Mouse (Mus musculus) forebrain, embryonic 15.5 days (tissue): ENCODE measurements at regions not wholly inside any gene's neighbourhood (a gene's known extent, or its start where the extent isn't known, plus 50 kb on each side); places are given as distances from the start of the nearest gene placed in this dataset.

Experiments used
- ATAC-seq: fragments of 200-750 bp; cut with Nextera tagmentation; replicated peaks from 2 replicates; pipeline ENCODE4 v1.8.0; 2017; ENCODE audit warnings: mild to moderate bottlenecking, moderate TSS enrichment, moderate library complexity
- H3K27ac ChIP-seq: fragments of 300-500 bp; sonication (generic); replicated peaks from 2 replicates; pipeline ENCODE4 v1.5.1; 2015; ENCODE audit warnings: mild to moderate bottlenecking, inconsistent platforms
- H3K27me3 ChIP-seq: fragments of 300-500 bp; sonication (generic); 2 replicates; pipeline ENCODE4 v1.6.1; 2015; ENCODE audit warnings: inconsistent platforms
- H3K36me3 ChIP-seq: fragments of 300-500 bp; sonication (generic); 2 replicates; pipeline ENCODE4 v1.6.1; 2015; ENCODE audit warnings: mild to moderate bottlenecking, inconsistent platforms
- H3K4me1 ChIP-seq: fragments of 300-500 bp; sonication (generic); 2 replicates; pipeline ENCODE4 v1.6.1; 2015; ENCODE audit warnings: inconsistent platforms
- H3K4me2 ChIP-seq: fragments of 300-500 bp; sonication (generic); replicated peaks from 2 replicates; pipeline ENCODE4 v1.6.1; 2015; ENCODE audit warnings: mild to moderate bottlenecking, inconsistent platforms
- H3K4me3 ChIP-seq: fragments of 300-500 bp; sonication (generic); 2 replicates; pipeline ENCODE4 v1.5.1; 2015; ENCODE audit warnings: mild to moderate bottlenecking, inconsistent platforms
- H3K9ac ChIP-seq: fragments of 300-500 bp; sonication (generic); replicated peaks from 2 replicates; pipeline ENCODE4 v1.6.1; 2015; ENCODE audit warnings: mild to moderate bottlenecking, inconsistent platforms
- H3K9me3 ChIP-seq: fragments of 300-500 bp; sonication (generic); 2 replicates; pipeline ENCODE4 v1.6.1; 2016; ENCODE audit warnings: inconsistent platforms
- WGBS: fragments of 180-500 bp; shearing (Covaris S2); methylation state at CpG from one replicate; pipeline ENCODE4 v1.1.7; 2015; ENCODE audit warnings: mixed read lengths; 5-methylcytosine and 5-hydroxymethylcytosine counted together

DNA sequence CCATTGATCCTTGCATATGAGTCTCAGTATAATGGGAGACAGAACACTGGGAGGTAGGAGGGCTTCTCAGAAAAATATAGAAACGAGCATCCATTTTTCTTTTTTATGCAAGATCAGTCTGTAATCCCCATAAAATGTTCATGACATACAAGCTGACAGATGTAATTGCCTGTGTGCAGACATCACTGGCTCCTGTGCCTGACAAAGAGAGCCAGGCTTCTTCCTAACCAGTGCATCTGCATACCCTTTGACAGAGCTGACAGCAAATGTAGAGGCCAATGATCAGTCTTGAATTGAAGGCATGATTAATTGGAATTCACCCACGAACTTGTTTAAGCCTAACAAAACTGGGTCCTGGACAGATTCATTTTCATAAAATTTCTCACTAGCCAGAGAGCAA is 463.0 kb downstream of the 1190002N15Rik start:
- H3K27me3 ChIP-seq, result no peaks in the 10 kb centered on the region
- 37% methylated on average over 2 of the region's 2 CpGs for WGBS
- H3K4me1 ChIP-seq, result no peaks in the 10 kb centered on the region
- H3K4me2 ChIP-seq, result no peak overlapping the region
- no peak overlapping the region for H3K4me3 ChIP-seq
- no peaks in the 10 kb centered on the region for H3K9me3 ChIP-seq
- H3K36me3 ChIP-seq, result no peaks in the 10 kb centered on the region
- H3K27ac ChIP-seq, result no peak overlapping the region
- no peak overlapping the region for H3K9ac ChIP-seq
- ATAC-seq, result no peak

GRCm38 (mm10) chr9:94067121-94067520 is 470.8 kb downstream of the 1190002N15Rik start:
- Histone ChIP-seq H3K9ac (no peak overlapping the region), H3K36me3 (no peaks in the 10 kb centered on the region), H3K9me3 (no peaks in the 10 kb centered on the region), H3K4me2 (no peak overlapping the region), H3K4me3 (no peak overlapping the region), H3K27me3 (no peaks in the 10 kb centered on the region), H3K27ac (no peak overlapping the region), H3K4me1 (no peaks in the 10 kb centered on the region)
- 37% methylated on average over 1 of the region's 1 CpGs for WGBS
- ATAC-seq, result no peak

GRCm38 (mm10) chr9:94053229-94053628 is 484.7 kb downstream of the 1190002N15Rik start:
- Histone ChIP-seq H3K27me3 (no peaks in the 10 kb centered on the region), H3K27ac (no peak overlapping the region), H3K9ac (no peak overlapping the region), H3K4me2 (no peak overlapping the region), H3K9me3 (no peaks in the 10 kb centered on the region), H3K4me3 (no peak overlapping the region), H3K4me1 (no peaks in the 10 kb centered on the region), H3K36me3 (no peaks in the 10 kb centered on the region)
- no peak for ATAC-seq
- WGBS, result 57% methylated on average over 4 of the region's 4 CpGs

GRCm38 (mm10) chr9:94047845-94048244 is 490.0 kb downstream of the 1190002N15Rik start:
- Histone ChIP-seq H3K9me3 (no peaks in the 10 kb centered on the region), H3K27ac (no peak overlapping the region), H3K4me3 (no peak overlapping the region), H3K27me3 (no peaks in the 10 kb centered on the region), H3K4me1 (no peaks in the 10 kb centered on the region), H3K4me2 (no peak overlapping the region), H3K9ac (no peak overlapping the region), H3K36me3 (no peaks in the 10 kb centered on the region)
- ATAC-seq, result no peak
- WGBS, result 93% methylated on average over 7 of the region's 7 CpGs

DNA sequence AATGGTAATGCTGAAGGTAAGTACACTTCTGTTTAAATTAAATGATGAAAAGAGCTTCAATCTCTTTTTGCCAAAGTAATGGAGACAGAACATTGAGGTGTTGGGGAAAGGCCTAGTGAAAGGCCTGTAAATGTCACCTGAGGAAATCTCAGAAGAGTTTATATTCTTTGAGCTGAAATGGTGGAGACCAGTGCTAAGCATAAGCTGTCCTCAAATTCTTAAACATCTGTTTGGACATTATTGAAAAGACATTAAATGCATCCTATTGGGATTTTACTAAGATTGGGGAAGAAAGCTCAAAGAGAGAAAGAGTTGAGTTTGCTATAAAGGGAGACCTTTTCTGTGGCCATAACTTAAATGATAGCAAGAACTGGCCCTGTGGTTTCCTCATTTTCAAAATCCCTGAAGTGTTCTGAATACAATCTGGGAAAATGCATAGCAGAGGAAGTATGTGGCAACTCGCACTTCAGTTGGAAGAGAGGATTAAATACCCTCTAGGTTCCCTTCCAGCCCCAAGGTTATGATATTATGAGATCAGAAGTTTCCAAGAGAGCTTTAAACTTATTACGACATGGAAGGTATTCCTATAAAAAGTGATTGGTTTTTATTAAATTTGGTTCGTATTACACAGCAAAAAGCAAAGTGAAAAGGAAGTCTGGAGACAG is 492.3 kb downstream of the 1190002N15Rik start:
- Histone ChIP-seq H3K27ac (no peak overlapping the region), H3K9me3 (no peaks in the 10 kb centered on the region), H3K9ac (no peak overlapping the region), H3K4me1 (no peaks in the 10 kb centered on the region), H3K27me3 (no peaks in the 10 kb centered on the region), H3K4me2 (no peak overlapping the region), H3K36me3 (no peaks in the 10 kb centered on the region), H3K4me3 (no peak overlapping the region)
- WGBS, result 86% methylated on average over 3 of the region's 3 CpGs
- no peak for ATAC-seq

- H3K9me3 ChIP-seq, result no peaks in the 10 kb centered on the region
- no peak overlapping the region for H3K4me2 ChIP-seq
- H3K27ac ChIP-seq, result no peak overlapping the region
- H3K36me3 ChIP-seq, result no peaks in the 10 kb centered on the region
- no peaks in the 10 kb centered on the region for H3K4me1 ChIP-seq
- WGBS, result 27% methylated on average over 3 of the region's 3 CpGs
- H3K27me3 ChIP-seq, result no peaks in the 10 kb centered on the region
- no peak overlapping the region for H3K4me3 ChIP-seq
- no peak overlapping the region for H3K9ac ChIP-seq
- no peak for ATAC-seq
Observed at GRCm38 (mm10) chr9:94023761-94024160, 514.1 kb downstream of the 1190002N15Rik start.

DNA sequence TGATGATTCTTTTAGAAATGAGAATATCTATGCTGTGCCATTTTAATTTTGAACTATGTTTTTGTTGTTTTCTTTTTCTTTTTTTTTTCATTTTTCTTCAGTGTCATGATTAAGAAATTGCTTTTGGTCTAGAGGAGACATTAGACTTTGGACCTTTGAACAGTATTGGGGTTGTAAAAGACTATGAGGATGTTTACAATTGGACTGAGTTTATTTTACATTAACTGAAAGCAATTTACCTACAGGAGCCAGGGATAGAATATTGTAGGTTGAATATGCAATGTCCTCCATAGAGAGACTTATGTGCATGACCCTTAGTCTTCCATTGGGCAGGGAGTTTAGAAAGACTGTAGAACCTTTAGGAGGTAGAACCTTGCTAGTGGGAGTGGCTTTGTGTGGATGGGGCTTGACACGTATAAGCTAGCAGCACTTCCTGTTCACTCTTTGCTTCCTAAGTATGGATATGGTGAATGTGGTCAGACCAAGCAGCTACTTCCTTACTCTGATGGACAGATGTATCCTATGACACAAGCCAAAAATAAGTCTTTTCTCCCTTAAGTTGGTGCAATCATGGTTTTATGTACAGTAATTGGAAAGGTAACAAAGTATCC is 516.5 kb downstream of the 1190002N15Rik start:
- H3K4me3 ChIP-seq, result no peak overlapping the region
- no peaks in the 10 kb centered on the region for H3K36me3 ChIP-seq
- no peak for ATAC-seq
- 92% methylated on average over 1 of the region's 1 CpGs for WGBS
- no peaks in the 10 kb centered on the region for H3K9me3 ChIP-seq
- H3K4me1 ChIP-seq, result no peaks in the 10 kb centered on the region
- no peak overlapping the region for H3K4me2 ChIP-seq
- H3K9ac ChIP-seq, result no peak overlapping the region
- no peaks in the 10 kb centered on the region for H3K27me3 ChIP-seq
- no peak overlapping the region for H3K27ac ChIP-seq

- Histone ChIP-seq H3K27me3 (no peaks in the 10 kb centered on the region), H3K36me3 (no peaks in the 10 kb centered on the region), H3K4me3 (no peak overlapping the region), H3K9ac (no peak overlapping the region), H3K9me3 (no peaks in the 10 kb centered on the region), H3K4me2 (no peak overlapping the region), H3K4me1 (no peaks in the 10 kb centered on the region), H3K27ac (no peak overlapping the region)
- no peak for ATAC-seq
Observed at GRCm38 (mm10) chr9:94016747-94017487, 521.0 kb downstream of the 1190002N15Rik start.

DNA sequence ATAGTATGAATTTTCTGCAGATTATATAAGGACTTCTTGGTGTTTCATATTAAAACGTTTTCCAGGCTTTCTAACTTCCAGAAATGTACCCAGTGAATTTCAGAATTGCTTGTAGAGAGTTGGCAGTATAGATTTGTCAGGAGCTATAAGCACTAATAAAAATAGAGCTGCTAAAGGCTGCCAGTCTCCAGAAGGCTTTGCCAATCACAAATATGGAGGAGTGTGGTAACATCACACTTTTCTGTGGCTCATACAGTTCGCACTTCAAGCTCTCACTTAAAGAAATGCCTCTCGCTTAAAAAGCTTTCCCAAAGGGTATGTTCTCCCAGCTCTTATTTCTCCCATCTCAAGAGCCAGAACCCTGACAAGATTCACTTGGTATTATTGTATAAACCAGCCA is 545.7 kb downstream of the 1190002N15Rik start:
- H3K27me3 ChIP-seq, result no peaks in the 10 kb centered on the region
- H3K4me1 ChIP-seq, result no peaks in the 10 kb centered on the region
- no peak overlapping the region for H3K4me3 ChIP-seq
- H3K27ac ChIP-seq, result no peak overlapping the region
- no peak overlapping the region for H3K9ac ChIP-seq
- no peaks in the 10 kb centered on the region for H3K9me3 ChIP-seq
- WGBS, result 75% methylated on average over 3 of the region's 3 CpGs
- no peak for ATAC-seq
- H3K4me2 ChIP-seq, result no peak overlapping the region
- H3K36me3 ChIP-seq, result no peaks in the 10 kb centered on the region

GRCm38 (mm10) chr9:93991141-93991540 is 546.7 kb downstream of the 1190002N15Rik start:
- H3K27me3 ChIP-seq, result no peaks in the 10 kb centered on the region
- no peak overlapping the region for H3K4me3 ChIP-seq
- no peak overlapping the region for H3K27ac ChIP-seq
- H3K9me3 ChIP-seq, result no peaks in the 10 kb centered on the region
- no peaks in the 10 kb centered on the region for H3K36me3 ChIP-seq
- no peak for ATAC-seq
- no peaks in the 10 kb centered on the region for H3K4me1 ChIP-seq
- WGBS, result 67% methylated on average over 1 of the region's 1 CpGs
- no peak overlapping the region for H3K9ac ChIP-seq
- H3K4me2 ChIP-seq, result no peak overlapping the region

DNA sequence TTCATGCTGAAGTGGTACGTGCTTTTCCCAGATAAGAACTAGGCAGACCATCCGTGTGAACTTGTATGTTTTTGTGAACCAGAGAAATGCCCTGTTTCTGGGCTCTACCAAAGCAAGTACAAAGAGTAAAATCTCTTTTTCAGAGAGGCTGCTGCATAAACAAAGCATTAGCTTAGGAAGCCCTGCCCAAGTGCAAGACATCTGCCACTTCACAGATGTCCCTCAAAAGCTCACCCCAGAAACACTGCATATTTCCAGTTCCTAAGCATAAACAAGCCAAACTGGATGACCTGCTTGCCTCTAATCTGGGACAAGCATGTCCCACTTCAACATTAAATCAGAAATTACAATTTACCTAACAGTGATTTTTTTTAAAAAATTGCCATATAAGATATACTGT is 556.7 kb downstream of the 1190002N15Rik start:
- Histone ChIP-seq H3K27ac (no peak overlapping the region), H3K4me2 (no peak overlapping the region), H3K4me1 (no peaks in the 10 kb centered on the region), H3K9me3 (no peaks in the 10 kb centered on the region), H3K36me3 (no peaks in the 10 kb centered on the region), H3K9ac (no peak overlapping the region), H3K27me3 (no peaks in the 10 kb centered on the region), H3K4me3 (no peak overlapping the region)
- 62% methylated on average over 2 of the region's 2 CpGs for WGBS
- ATAC-seq, result no peak

DNA sequence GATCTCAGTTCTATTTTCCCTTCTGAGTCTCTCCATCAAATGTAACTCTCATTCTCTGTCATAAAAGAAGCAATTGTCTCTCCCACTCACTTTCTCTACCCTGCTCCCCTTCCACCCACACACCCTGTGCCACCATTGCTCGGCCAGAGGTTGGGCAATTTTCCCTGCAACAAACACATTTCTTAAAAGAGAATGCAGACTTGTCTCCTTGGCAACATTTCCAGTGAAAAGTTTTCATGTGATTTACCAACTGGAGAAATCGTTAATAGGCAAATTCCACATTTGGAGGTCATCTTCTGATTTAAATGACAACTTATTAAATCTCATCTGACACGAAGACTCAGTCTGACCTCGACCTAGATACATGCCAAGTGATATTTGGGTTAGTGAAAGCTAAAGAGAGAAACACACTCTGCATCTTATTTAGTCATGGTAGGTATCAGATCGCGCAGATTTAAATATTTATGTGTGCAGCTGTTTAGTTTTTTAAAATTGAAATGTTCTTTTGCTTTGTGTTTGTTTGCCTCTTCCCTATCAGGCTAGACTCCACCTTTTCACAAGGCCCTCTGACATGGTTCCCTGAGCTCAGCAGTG is 568.1 kb downstream of the 1190002N15Rik start:
- no peaks in the 10 kb centered on the region for H3K9me3 ChIP-seq
- no peaks in the 10 kb centered on the region for H3K27me3 ChIP-seq
- H3K4me3 ChIP-seq, result no peak overlapping the region
- no peak overlapping the region for H3K27ac ChIP-seq
- H3K9ac ChIP-seq, result no peak overlapping the region
- no peaks in the 10 kb centered on the region for H3K4me1 ChIP-seq
- WGBS, result 66% methylated on average over 6 of the region's 6 CpGs
- no peaks in the 10 kb centered on the region for H3K36me3 ChIP-seq
- ATAC-seq, result no peak
- H3K4me2 ChIP-seq, result no peak overlapping the region
